Mouse (Mus musculus) cerebellum, adult 8-10 months (tissue): ENCODE measurements around the gene Ednra.

Source experiments
- DNase-seq: peaks from one replicate; pipeline ENCODE4 v3.0.0; 2022

The Ednra gene

DNA sequence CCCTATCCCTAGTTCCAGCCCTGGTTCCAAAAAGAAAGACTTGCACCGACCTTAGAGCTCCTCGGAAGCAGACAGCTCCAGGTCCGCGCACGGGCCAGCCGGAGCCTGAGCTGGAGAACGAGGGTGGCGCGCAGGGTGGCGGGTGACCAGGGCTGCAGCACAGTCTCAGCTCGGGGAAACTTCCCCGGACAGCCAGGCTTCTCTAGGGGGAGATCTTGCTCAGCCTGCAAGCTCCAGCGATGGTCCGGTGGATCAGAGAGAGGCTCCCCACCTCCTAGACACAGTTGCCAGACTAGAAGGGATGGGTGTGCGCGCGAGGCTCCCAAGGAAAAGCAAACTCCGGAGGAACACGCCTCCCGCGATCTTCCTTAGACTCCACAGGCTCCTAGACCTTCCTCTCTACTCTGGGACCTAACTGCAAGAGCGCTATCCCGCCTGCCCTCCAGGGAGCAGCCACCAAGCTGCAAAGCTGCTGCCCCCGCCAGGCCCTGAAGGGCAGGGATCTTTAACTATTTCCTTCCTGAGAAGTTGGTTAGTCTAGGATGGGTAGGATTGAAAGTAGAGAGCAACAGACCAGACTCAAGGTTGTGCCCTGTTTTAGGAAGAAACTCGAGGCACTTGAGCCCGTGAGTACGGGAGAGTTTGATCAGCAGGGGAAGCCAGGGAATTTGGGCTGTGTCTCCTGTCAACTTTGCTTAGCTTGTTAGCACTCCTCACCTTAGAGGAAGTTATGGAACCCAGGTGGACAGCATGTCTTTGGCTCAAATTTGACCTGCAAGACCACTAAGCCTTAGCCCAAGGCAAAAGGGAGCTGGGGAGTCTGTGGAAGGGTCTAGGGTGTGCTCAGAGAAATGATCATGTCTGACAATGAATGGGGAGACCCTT is at the start of gene Ednra:
Gene Ednra, minus strand, starts transcription at position 419 of the 885 bp plus-strand sequence.
- no peak for DNase-seq

DNA sequence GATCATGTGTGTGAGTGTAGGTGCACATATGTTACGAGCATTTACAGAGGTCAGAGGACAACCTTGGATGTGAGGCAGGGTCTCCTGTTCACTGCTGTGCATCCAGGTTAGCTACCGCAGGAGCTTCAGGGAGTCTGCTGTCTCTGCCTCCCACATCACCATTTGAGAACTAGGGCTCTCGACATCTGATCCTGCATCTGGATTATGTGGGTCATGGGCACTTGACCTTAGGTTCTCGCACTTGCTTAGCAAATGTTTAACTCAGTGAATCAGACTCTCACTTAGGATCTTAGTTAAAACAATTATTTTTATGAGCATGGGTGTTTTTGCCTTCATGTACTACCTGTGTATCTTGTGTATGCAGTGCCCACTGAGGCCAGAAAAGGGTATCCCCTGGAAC is 49.6 kb upstream of the Ednra start:
- DNase-seq: no peak

DNA sequence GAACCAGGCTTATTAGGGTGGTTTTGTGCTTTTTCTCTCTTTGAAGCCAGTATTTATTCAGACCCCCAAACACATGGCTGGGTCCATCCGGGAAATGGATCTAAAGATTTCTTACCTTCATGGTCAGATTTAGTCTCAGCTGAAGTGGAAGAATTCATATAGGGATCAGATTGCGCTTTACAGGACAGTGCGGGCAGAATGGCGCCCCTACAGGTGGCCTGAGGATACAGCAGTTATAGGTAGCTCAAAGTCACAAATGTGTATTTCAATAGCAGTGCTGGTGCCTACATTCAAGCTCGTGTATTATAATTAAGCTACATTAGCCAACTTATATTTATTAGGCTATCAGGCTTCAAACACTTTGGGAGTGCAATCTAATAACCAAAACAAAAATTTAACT is 49.0 kb upstream of the Ednra start:
- no peak for DNase-seq

DNA sequence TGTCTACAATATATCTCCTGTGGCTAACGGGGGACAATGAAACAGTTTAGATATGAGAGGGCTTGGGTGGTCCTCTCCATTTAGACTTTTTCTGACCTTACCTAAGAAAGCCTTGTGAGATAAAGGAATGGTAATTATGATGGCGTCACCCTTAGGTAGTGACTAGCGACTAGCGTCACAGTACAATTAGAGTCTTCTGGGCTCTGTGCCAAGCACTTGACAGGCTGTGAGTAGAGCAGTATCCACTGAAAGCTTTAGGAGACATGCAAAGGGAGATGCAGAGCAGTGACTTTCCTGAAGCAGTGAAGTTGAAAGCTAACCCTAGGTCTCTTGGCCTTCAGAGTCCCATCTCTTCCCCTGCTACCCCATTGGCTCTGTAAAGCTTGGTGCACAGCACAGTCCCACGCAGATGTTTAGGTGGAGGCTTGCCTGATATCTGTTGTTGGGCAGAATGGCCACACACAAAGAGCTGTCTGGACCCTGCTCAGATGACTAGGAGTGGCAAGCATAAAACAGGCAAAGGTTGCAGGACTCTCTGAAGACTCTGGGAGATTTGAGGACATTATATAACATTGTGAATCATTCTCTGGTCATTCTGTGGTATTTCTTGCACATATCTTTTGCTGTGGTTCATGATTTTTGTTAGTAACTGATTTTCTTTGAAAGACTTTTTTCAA is 48.1 kb upstream of the Ednra start:
- no peak for DNase-seq

DNA sequence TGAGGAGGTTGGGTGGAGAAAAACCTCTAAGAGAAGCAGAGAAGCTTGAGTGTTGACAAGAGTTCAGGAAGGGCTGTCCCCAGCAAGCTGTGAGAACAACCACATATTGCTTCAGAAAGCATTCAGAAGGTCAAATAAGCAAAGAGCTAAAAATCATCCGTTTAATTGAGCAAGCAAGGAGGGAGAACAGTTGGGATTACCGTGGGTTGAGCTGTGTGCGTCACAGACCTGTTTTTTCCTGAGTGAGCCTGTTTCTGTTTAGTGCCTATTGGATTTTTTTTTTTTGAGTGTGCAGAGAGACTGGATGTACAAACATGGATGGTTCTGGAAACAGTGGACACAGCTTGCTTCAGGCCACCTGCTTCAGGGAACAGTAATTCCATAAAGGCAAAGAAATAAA is 46.7 kb upstream of the Ednra start:
- no peak for DNase-seq

DNA sequence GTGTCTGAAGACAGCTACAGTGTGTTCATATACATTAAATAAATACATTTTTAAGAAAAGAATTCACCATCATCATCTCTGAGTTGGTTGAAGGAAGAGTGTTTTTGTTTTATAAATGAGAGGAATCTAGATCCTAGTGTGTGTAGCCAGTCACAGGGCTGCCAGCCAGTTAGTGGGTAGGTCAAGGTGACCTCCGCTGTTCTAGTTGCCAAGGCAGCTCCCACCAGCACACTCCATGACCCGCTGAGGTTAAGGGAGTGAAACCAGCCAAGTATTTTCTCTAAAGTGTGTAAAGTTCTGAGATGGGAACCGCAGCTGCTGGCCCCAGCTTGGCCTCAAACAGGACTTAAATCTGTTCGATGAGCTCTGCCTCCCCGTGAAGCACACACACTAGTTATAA is 44.7 kb upstream of the Ednra start:
- no peak for DNase-seq

DNA sequence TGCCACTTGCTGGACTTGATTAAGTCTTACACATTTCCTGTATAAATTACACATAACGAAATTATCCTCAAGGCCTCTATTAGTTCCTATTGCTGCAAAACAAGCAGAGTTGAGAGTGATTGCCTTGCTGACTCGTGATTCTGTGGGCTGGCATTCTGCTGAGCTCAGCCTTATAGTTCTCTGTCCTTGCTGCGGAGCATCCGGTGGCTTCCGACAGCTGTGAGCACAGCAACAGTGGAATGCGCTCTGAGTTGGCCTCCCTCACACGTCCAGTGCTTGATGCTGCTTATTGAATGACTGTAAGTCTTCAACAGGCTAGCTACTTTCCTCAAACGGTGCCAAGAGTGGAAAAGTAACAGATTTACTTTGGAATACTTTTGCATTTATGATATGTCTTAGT is 40.0 kb upstream of the Ednra start:
- no peak for DNase-seq

DNA sequence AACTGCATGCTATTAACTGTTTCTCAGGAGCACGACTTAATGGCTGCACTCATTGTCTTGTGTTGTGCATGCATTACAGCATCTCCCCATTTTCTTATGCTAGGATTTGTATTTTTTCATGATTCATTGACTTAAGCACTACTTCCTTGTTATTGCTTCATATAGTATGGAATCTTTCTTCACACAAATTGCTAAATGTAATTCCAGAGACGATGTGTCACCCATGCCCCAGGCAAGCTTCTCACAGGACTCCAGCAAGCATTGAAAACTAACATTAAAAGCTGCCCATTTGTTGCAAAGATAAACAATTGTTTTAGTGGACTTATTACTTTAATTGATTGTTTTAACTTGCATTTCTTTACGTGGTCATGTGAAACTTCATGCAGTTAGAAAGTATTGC is 38.7 kb upstream of the Ednra start:
- no peak for DNase-seq

DNA sequence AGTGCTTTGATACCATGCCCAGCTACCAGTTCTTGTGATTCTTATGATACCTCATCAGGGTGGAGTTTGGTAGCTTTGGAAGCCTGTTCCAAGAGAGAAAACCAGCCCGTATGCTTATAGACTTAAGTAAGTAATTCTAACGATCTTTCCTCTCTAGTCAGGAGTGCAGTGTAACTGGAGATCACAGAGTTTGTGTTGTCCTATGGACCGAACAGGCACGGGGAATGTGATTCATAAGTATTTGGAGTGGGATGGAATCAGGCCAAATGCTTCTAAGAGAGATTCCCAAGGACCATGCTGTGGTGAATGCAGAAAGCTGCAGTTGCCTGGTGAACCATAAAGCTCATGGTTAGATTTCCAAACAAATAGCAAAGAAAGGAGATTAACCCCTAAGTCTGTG is 31.2 kb upstream of the Ednra start:
- no peak for DNase-seq

DNA sequence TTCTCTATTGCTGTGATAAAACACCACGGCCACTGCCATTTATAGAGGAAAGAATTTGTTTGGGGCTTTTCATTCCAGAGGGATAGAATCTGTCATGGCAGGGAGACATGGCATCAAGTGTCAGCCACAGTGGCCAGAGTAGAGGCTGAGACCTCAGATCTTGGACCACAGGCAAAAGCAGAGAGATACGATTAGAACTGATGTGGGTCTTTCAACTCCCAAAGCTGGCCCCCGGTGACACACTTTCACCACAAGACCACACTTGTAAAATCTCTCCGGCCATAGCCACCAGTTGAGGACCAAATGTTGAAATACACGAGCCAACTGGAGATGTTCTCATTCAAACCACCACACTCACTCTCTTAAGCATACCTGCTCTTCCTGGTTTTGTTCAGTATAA is 29.5 kb upstream of the Ednra start:
- no peak for DNase-seq

DNA sequence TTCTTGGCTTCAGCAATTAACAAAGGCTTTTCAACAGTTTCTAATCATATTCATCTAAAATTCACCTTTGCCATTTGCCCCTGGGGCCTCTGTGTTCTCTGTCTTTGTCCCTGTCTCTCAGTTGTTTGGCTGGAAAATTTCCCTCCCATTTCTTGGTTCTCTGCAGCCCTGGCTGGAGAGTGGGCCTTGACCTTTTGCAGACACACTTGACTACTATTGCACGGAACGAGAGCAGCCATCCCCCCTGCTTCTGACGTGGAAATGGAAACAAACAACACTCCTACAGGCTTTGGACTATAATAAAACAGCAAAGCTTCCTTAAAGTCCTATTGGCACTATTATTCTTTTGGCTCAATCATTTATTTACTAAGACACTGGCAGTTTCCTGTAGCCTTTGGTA is 27.8 kb upstream of the Ednra start:
- DNase-seq: no peak

DNA sequence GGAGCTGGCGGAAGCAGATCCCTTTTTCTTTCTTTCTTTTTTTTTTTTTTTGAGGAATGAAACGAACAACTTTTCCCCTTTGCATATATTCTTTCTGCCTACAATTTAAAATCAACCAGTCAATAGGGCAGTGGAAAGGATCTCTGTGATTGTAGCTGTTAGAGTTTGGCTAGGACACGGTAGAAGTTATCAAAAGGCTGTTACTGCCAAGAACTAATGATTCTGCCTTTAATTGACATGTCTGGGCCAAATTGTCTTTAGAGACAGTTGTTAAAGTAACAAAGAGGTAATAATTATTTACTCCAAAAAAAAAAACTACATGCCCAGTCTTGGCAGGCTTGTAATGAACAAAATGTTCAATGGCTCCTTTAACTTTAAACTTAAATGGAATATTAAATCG is 26.1 kb upstream of the Ednra start:
- no peak for DNase-seq

DNA sequence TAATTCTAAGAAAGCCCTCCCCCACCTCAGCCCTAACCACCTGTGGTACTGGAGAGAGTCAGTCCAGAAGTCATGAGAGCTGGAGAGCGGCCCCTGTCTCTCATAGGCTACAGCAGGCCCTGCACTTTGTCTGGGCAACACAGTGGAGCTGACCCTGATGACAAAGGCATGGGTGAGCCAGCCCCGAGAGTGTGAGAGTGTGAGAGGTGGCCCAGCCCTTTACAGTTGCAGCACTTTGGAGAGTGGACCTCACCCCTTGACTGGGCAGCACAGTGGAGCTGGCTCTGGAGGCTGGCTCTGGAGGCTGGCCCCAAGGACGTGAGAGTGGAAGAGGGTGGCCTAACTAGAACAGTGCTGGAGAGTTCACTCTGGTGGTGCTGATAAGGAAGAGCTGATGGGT is 20.2 kb upstream of the Ednra start:
- no peak for DNase-seq

DNA sequence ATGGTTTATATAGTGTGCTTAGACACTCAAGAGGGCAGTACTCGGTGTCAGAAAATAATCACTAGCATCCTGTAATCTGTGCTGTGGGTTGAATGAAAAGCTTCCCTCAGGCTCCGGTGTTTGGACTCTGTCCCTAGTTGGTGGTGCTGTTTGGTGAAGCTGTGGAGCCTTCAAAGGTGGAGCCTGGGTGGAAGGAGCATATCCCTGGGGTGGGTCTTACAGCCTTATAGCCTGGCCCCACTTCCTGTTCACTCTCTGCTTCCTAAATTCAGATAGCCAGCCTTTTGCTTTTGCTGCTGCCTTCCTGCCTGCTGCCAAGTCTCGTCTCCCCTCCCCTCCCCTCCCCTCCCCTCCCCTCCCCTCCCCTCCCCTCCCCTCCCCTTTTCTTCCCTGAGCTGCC is 18.1 kb upstream of the Ednra start:
- DNase-seq: no peak

DNA sequence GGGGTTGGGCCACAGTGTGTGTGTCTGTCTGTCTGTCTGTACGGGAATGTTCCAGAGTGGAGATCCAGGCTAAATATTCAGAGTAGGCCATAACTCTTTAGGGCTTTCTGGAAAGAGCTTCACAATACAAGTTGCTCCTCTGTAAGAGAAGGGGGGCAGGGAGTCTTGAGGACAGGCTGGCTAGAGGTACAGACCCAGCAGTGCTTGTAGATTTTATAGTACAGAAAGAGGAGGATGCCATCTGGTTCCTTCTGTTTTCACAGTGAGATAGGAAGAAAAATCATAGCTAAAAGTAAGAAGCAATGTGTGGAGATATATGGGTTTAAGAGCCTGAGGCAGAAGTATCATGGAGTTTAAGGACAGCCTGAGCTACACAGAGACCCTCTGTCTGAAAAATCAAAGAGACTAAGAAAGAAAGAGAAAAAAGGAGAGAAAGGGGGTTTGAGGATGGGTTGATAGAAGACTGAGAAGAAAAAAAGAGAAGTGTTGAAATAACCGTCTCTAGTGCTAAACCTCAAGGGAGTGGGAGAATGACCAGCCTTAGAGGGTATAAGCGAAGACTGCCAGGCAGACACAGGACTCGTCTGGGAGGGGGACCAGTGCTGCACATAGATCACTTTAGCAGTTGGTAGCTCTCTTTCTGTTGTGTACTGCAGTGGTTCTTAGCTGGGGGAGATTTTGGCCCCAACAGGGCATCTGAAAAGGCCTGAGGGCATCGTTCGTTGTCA is 16.9 kb upstream of the Ednra start:
- no peak for DNase-seq

DNA sequence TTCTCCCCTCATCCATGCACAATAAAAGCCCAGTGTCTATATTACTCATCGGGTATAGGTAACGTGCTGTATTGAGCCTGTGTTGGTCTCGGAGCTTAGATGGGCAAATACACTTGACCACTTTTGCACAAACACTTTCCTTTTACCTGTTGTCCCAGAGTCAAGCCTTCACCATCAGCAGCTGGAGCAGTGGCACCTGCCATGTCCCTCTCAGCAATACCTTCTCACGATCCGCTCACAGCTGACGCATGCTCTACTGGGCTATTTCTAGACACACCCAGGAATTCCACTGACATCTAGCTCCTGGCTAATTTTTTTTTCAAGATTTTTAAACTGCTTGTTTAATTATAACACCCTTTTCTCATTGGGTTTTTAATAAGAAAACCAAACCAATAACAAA is 14.2 kb upstream of the Ednra start:
- DNase-seq: no peak

DNA sequence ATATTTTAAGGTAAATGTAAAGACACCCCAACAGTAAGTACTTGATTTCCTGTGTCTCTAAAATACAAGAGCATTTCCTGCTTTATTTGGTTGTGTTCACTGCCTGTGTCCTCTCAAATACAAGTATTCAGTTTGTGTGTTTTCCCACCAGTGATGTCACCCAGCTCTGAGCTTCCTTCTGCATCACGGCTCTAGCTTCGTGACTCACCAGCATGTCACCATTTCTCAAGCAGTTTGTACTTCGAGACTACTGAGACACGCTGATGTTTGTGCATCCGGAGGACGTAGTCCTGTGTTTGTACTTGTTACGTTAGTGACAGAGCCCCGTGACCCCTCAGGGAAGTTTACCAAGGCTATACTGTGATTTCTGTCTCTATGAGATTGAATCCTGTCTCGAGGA is 13.1 kb upstream of the Ednra start:
- DNase-seq: no peak

DNA sequence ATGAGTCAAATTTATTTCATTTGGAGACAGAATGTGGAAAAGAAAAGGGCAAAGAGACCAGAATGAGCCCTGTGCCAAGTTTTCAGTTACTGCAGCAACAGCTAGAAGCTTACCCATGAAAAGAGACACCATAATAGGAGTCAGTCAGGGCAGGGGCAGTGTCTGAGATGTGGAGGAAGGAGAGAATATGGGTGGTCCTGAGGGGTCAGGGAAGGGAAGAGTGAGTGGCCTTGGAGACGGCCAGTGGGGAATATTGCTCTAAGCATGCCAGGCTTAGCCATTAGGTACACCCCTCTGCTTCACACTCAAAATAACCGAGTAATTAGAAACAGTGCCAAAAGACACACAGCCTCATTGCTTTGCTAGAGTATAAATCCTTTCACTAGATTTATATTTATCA is 9.5 kb upstream of the Ednra start:
- no peak for DNase-seq

DNA sequence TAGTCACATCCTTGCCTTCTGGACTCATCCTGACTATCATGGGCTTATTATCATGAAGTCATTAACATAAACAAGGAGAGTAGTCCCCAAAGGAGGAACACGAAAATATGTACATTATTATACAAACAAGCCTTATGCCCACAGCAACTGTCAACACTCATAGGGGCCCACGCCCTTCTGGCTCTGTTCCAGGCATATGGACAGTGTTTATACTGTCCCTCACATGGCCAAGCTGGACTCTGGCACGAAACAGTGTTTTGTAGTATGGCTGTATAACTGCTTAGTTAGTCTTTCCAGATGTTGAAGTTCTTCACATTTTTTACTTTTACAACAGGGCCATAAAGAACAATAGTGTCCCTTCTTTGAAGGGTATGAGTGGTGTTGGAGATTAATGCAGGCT is 8.7 kb upstream of the Ednra start:
- no peak for DNase-seq

DNA sequence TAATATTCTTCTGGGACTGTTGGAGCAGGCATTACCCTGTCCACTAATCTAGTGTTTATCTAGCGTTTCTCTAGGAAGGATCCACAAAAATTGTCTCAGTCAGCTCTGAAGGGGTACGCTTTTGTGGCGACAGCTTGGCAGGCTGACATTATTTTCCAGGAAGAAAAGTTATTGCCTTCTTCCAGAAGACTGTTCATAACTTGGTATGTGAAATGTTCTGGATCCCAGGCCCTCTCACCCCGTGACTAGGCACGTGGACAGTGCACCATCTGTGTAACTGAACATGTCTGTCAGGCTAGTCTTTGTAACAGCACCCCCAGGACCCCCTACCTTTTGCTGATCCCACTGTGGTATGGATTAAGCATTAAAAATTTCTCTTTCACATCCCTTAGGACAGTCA is 1.1 kb upstream of the Ednra start:
- no peak for DNase-seq

DNA sequence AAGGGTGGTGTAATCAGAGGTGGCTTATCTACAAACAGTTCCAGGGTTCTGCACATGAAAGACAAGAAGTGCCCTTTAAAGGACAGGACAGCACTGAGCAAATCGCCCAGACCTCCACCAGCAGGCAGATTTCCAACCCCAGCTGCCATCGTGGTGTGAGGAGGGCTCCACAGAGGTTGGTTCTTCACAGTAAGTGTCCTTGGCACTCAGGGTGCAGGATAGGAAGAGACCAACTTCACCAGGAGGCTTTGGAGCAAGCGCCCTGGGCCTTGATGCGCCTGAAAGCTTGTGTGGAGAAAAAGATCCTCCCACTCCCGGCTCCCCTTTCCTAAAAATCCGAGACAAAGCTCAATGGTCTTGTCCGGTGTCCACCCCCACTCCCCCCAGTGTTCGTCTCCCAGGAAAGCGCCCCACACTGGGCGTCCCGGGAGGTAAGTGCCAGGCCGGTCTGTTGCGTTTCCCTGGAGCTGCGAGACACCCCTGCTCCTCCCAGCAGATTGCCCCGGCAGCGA is 674 bp downstream of the Ednra start:
- DNase-seq: no peak

DNA sequence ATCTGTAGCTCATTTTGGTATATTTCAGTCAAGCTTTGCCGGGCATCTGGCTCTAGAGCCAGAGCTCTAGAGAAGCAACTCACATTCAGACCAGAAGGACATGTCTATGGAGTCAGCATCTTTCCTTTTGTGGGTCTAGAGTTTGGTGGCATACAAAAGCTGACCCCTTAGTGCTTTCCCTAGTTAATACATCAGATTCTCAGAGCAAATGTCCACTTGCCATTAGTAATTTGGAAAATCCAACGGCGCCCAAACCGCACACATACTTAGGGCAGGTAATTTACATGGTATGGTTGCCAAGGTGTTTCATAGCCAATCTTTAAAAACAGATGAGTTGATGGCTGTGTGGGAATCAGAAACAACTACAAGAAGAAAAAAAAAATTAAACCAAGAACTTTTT is 1.2 kb downstream of the Ednra start:
- DNase-seq: no peak

DNA sequence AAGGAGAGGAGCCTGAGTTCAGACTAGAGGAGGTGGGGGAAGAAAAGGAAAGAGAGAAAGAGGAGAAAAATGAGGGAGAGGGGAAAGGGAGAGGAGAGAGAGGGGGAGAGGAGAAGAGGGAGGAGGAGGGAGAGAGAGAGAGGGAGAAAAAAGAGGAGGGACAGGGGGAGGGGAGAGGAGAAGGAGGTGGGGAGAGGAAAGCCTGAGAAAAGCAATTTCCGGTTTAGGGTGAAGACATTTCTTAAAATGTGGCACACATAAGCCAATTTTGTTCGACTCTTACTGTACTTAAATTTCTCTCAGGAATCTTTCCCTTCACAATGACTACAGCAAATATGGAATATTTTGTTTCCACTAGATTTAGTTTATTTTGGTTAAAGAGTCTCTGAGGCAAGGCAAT is 5.3 kb downstream of the Ednra start:
- no peak for DNase-seq

DNA sequence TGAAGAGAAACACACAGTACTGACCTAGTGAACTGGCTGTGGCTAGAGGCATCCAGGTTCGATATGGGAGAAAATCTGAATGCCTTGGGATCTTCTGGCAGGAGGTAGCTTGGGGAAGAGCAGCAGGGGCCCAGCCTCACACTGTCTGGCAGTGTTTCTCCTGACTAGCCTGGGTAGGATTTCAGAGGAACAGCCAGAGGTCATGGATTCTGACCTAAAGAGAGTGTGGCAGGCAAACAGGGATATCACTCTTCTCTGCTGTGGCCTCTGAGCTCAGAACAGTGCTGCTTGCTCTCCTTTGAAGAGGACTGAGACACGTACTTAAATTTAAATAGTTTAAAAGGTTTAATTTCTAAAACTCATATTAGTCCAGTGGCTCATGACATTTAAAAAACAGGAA is 7.2 kb downstream of the Ednra start:
- DNase-seq: no peak
